Mouse (Mus musculus): ENCODE measurements at regions not wholly inside any gene's neighbourhood (a gene's known extent, or its start where the extent isn't known, plus 50 kb on each side); places are given as distances from the start of the nearest gene placed in this dataset.
"Not testable (repeated sequence)": the region's sequence is repeated elsewhere in the genome, so short reads cannot be mapped to it uniquely, and the experiment has no call there.

DNA sequence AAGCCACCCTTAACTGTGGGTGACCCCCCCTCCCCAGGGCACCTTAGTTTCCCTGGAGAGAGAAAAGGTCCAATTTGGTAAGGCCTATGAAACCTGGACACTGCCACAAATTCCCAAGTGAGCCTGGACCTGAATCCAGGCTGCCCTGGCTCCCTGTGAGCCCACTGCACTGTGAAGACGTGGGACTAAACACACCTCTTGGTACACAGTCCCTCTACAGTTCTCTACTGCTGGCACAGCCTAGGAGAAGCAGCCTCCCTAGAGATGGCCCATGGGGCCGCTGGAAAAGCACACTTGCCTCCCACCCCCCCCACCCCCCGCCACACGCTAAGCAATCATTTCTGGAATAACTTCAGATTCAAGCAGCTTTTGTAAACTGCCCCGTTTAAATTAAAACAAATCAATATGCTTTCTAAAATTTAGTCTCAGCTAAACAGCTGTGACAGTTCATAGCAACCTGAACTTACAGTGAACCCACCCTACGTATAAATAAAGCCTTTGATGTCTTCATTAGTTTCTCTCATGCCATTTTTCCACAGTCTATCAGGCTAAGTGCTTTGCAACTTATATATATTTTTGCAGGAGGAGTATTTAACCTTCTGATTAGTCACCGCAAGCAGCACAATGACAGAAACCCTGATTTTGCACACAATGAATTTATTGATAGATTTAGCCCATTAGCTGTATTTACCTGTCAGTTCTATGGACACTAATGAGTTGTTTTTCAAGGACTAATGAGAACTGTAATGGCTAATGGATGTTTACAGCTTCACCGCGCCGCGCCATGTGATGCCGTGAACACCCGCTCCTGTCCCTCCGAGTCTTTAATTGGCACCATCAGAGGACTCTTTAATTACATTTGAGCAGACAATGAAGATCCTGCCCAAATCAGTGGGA, 215.3 kb downstream of the 3100002H09Rik start:
- DNase-seq, result no peak

GRCm38 (mm10) chr4:124393595-124393994, 217.0 kb downstream of the 3100002H09Rik start:
- DNase-seq, result no peak

DNA sequence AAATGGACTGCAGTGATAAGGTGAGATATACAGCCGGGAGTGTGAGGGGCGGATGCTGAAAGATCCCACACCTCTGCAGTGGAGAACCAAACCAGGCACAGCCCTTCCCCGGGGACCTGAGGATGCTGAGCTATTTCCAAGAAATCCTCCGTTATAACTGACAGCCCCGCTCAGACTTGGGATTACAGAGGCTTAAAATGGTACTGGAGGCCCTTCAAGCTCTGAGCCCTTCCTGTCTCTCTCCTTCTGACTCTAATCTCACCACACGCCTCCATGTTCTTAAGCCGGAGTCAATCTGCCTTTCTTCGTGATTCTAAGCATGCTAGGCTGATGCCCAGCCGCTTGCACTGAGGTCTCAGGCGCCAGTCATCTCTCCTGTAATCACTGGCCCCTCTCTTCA, 221.5 kb downstream of the 3100002H09Rik start:
- DNase-seq, result no peak

- no peak for DNase-seq
Measured at GRCm38 (mm10) chr4:124385106-124386055, 225.2 kb downstream of the 3100002H09Rik start.

DNA sequence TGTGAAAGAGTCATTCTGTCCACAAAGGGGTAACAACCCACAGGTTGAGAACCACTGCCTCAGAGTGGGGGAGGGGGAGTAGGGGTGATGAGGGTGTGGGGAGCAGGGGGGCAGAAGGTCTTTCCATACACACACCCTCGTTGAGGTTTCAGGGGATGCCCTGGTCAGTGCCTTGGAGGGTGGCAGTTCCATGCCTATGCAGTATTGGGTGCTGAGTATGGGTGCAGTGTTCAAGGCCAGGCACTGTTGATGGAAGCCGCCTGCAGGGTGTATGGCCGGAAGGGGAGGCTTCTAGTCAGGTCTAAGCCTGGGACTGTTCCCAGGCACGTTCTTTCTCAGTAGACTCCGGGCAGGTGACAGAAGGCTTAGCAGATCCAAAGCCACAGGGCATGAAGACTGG, 234.1 kb downstream of the 3100002H09Rik start:
- DNase-seq, result no peak

DNA sequence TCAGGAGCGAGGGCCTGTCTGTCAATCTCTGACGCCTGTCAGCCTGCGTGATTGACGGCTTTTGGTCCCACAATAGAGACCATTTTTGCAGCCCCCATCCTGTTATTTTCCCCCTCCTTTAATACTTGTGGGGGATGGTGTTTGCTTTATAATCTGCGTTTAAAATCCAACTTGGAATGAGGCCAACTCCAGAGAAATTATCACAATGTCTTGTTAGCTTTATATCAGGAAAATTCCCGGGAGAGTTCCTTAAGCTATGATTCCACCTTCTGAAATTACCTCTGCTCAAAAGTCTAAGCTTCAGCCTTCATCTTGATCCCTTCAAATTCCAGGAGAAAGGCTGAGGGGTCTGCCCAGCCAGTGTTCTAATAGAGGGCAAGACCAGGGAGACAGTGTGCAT, 235.0 kb downstream of the 3100002H09Rik start:
- DNase-seq, result no peak

- DNase-seq, result no peak
Measured at GRCm38 (mm10) chr4:124368831-124369230, 241.8 kb downstream of the 3100002H09Rik start.

GRCm38 (mm10) chr4:124368085-124368484, 242.5 kb downstream of the 3100002H09Rik start:
- DNase-seq, result no peak

GRCm38 (mm10) chr4:124360578-124360908, 250.1 kb downstream of the 3100002H09Rik start:
- no peak for DNase-seq

DNA sequence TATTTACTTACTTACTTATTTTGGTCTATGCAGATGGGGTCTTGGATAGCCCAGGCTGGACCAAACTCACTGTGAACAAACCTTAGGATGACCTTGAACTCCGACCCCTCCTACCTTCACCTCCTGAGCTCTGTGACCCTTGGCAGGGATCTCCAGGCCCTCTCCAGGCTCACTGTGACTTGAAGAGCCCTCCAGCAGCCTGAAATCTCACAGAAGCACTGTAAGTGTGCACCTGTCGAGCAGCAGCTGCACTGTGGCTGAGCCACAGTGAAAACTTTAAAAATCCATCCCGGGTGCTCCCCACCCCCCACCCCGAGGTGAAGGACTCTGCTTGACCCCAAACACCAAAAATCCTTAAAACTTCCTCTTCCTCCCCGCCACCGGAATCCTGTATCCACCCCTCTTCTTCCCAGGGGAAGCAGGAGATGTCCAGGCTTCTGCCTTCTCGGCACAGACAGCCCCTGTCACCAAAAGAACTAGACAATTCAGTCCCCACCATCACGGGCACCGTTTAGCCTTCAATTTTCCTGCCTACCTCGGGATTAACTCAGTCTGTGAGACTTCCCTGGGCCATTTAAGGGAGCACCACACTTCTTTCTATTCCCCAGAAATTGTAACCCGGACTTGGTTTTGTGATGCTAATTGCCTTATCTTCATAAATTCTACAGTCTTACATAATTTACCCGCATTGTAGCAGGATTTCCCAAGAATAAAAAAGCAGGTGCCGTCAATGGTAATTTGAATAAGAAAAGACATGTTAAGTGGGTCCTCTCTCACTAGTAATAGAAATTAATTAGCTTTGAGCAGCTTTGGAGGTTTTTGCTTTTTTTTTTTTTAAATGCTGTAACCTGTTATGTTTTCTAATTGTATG, 250.7 kb downstream of the 3100002H09Rik start:
- DNase-seq, result no peak

- not testable (repeated sequence) for DNase-seq
Measured at GRCm38 (mm10) chr4:124358456-124358855, 252.1 kb downstream of the 3100002H09Rik start.

DNA sequence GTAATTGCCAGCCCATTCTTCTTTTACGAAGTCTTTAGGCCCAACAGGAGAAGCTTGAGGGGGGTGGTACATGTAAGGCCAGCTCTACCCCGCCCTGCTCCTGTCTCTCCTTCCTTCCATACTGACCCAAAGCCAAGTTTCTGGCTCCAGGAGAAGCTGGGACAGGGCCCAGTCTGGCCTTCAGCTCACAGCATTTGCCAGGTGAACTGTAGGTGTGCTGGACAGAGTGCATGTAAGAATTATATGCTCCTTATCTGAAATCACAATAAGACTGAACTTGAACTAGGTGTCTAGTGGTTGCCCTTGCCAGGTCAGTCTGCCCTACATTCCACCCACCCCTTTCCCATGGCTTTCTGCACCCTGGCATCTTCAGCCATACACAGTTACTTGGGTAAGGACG, 260.2 kb downstream of the 3100002H09Rik start:
- DNase-seq, result no peak

- no peak for DNase-seq
Measured at GRCm38 (mm10) chr4:124349610-124350295, 260.9 kb downstream of the 3100002H09Rik start.

DNA sequence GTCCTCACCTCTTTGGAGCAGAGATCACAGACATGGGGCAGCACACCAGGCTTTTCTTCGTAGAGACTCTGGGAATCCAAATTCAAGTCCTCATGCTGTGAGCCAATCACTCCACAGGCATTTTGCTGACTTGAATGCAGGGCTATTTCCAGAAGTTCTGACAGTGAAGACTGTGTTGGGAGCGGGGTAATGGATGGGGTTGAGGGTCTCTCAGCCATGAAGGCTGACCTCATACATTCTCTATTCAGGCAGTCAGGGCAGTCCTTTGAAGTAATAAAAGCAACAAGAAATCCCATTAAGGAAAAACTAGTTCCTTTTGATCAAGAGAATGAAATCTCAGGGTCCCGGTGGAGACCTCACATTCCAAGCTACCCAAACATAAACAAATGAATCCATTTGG, 261.5 kb downstream of the 3100002H09Rik start:
- no peak for DNase-seq

DNA sequence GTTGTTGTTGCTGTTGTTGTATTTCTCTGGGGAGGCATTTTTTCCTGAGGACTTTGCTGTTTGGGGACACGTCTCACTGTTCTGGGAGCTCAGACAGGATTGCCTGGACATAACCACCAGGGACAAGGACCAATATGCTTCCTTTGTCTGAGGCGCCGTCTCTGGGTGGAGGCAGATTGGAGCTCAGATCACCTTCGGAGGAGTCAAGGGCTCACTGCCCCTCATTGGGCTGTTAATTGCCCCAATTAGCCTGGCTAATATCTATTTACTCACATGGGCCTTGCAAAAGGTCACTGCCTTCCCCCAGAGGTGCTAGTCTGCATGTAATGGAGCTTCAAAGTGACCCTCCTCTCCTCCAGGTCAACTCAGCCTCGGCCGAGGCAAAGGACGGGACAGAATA, 270.5 kb downstream of the 3100002H09Rik start:
- no peak for DNase-seq

DNA sequence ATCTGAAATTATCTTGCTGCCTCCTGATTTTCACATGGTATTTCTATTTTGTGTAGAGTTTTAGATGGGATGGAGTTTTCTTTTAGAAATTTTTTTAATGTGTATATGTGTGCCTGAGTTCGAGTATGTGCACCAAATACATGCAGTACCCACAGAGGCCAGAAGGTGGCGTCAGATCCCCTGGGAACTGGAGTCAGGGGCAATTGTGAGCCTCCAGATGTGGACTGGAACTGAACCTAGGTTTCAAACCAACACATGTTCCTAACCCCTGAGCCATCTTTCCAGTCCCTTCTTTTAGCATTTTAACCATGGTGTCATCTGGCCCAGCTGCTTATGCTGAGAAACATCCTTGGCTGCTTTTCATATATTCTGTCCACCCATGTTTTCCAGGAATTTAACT, 274.9 kb downstream of the 3100002H09Rik start:
- DNase-seq, result peak in 1 of 2 experiments; percentile 9

- DNase-seq, result no peak
Measured at GRCm38 (mm10) chr4:124332974-124333373, 277.6 kb downstream of the 3100002H09Rik start.

DNA sequence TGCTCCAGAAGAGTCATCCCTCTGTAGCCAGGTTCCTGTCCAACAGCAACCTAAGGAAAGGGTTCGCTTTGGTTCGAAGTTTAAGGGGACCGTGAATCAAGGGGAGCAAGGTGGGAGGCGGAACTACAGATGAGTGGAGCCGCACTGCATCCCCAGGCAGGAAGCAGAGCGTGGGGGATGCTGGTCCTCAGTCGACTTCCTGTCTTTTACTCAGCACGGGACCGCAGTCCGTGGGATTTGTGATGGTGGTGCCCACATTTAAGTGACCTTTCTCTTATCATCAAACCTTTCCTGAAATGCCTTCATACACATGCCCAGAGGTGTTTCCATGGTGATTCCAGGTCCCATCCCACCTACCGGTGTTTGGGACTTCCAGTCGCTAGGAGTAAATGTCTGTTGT, 278.2 kb downstream of the 3100002H09Rik start:
- DNase-seq, result no peak

- DNase-seq, result no peak
Measured at GRCm38 (mm10) chr4:124329107-124329771, 281.4 kb downstream of the 3100002H09Rik start.

GRCm38 (mm10) chr4:124326301-124326700, 284.3 kb downstream of the 3100002H09Rik start:
- DNase-seq, result no peak

- DNase-seq, result no peak
Measured at GRCm38 (mm10) chr4:124323589-124323988, 287.0 kb downstream of the 3100002H09Rik start.
